Mouse (Mus musculus) forebrain, embryonic 15.5 days (tissue): ENCODE measurements around the gene Cdk14. TPM values are rescaled to one million over a fixed set of nuclear protein-coding genes. Genes with fewer than 3 reads are reported as not detected.

Source experiments
- ATAC-seq: fragments of 200-750 bp; cut with Nextera tagmentation; replicated peaks from 2 replicates; pipeline ENCODE4 v1.8.0; 2017; ENCODE audit warnings: mild to moderate bottlenecking, moderate TSS enrichment, moderate library complexity
- H3K27ac ChIP-seq: fragments of 300-500 bp; sonication (generic); replicated peaks from 2 replicates; pipeline ENCODE4 v1.5.1; 2015; ENCODE audit warnings: mild to moderate bottlenecking, inconsistent platforms
- H3K27me3 ChIP-seq: fragments of 300-500 bp; sonication (generic); 2 replicates; pipeline ENCODE4 v1.6.1; 2015; ENCODE audit warnings: inconsistent platforms
- H3K36me3 ChIP-seq: fragments of 300-500 bp; sonication (generic); 2 replicates; pipeline ENCODE4 v1.6.1; 2015; ENCODE audit warnings: mild to moderate bottlenecking, inconsistent platforms
- H3K4me1 ChIP-seq: fragments of 300-500 bp; sonication (generic); 2 replicates; pipeline ENCODE4 v1.6.1; 2015; ENCODE audit warnings: inconsistent platforms
- H3K4me2 ChIP-seq: fragments of 300-500 bp; sonication (generic); replicated peaks from 2 replicates; pipeline ENCODE4 v1.6.1; 2015; ENCODE audit warnings: mild to moderate bottlenecking, inconsistent platforms
- H3K4me3 ChIP-seq: fragments of 300-500 bp; sonication (generic); 2 replicates; pipeline ENCODE4 v1.5.1; 2015; ENCODE audit warnings: mild to moderate bottlenecking, inconsistent platforms
- H3K9ac ChIP-seq: fragments of 300-500 bp; sonication (generic); replicated peaks from 2 replicates; pipeline ENCODE4 v1.6.1; 2015; ENCODE audit warnings: mild to moderate bottlenecking, inconsistent platforms
- H3K9me3 ChIP-seq: fragments of 300-500 bp; sonication (generic); 2 replicates; pipeline ENCODE4 v1.6.1; 2016; ENCODE audit warnings: inconsistent platforms
- WGBS: fragments of 180-500 bp; shearing (Covaris S2); methylation state at CpG from one replicate; pipeline ENCODE4 v1.1.7; 2015; ENCODE audit warnings: mixed read lengths; 5-methylcytosine and 5-hydroxymethylcytosine counted together
- polyA plus RNA-seq: library from polyadenylated mRNA; unstranded; fragments of >200 nt; fragmentation: Nextera tagmentation; extraction: Ambion mirVana; gene quantifications from 2 replicates; pipeline ENCODE4 v1.2.1, GENCODE M21; 2015

The Cdk14 gene
- polyA plus RNA-seq, 1 experiment from 2014 or later: 34.4 TPM

- no peak for ATAC-seq
- Histone ChIP-seq H3K27me3 (no peaks in the 10 kb centered on the region), H3K4me2 (no peak overlapping the region), H3K4me3 (no peak overlapping the region), H3K9ac (no peak overlapping the region), H3K4me1 (0 out of 2 replicates have a peak, but pooled peaks cover 6% of the 10 kb centered on the region), H3K9me3 (no peaks in the 10 kb centered on the region), H3K27ac (no peak overlapping the region), H3K36me3 (no peaks in the 10 kb centered on the region)
- 95% methylated on average over 1 of the region's 1 CpGs for WGBS
Measured at GRCm38 (mm10) chr5:5189590-5189989, 230.5 kb downstream of the Cdk14 start.

DNA sequence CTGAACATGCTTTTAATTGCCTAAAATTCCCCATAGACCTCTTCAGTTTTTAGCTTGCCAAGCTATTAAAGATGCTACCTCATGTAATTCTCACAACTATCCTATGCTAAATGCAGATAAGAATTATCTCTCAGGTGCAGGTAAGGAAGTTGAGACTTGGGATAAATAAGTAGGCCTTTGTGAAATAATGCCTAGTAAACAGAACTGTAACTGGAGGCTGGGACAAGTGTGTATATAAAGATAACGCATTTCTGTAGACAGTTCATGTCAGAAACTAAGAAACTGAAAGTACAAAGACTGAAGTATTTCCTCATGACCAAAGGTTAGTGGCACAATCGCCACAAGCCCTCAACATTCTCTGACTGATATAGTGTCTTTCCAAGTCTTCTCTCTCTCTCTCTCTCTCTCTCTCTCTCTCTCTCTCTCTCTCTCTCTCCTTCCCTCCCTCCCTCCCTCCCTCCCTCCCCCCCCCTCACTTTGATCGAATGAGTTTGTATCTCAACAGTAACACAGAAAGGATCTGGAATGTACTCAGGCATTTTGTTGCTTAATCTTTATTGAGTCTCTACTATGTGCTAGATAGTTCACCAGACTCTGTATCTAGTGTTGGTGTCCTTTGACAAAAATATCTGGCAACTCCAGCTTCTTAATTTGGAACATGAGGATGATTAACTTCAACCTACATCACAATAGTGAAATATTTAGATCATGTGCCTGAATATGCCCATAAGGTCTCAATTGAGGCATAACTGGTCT, 233.9 kb downstream of the Cdk14 start:
- no peaks in the 10 kb centered on the region for H3K9me3 ChIP-seq
- WGBS: 87% methylated on average over 3 of the region's 3 CpGs
- H3K27ac ChIP-seq: peak overlapping the region; percentile 57
- peaks cover 12% of the 10 kb centered on the region for H3K4me1 ChIP-seq
- no peak overlapping the region for H3K9ac ChIP-seq
- no peaks in the 10 kb centered on the region for H3K36me3 ChIP-seq
- no peak overlapping the region for H3K4me3 ChIP-seq
- no peak for ATAC-seq
- no peak overlapping the region for H3K4me2 ChIP-seq
- H3K27me3 ChIP-seq: no peaks in the 10 kb centered on the region

GRCm38 (mm10) chr5:5185521-5185920, 234.6 kb downstream of the Cdk14 start:
- Histone ChIP-seq H3K4me3 (no peak overlapping the region), H3K27me3 (no peaks in the 10 kb centered on the region), H3K4me2 (no peak overlapping the region), H3K27ac (no peak overlapping the region; the same call in 1 of the 2 replicates), H3K9ac (no peak overlapping the region), H3K9me3 (no peaks in the 10 kb centered on the region), H3K4me1 (peaks cover 12% of the 10 kb centered on the region), H3K36me3 (no peaks in the 10 kb centered on the region)
- peak; percentile 71 for ATAC-seq

DNA sequence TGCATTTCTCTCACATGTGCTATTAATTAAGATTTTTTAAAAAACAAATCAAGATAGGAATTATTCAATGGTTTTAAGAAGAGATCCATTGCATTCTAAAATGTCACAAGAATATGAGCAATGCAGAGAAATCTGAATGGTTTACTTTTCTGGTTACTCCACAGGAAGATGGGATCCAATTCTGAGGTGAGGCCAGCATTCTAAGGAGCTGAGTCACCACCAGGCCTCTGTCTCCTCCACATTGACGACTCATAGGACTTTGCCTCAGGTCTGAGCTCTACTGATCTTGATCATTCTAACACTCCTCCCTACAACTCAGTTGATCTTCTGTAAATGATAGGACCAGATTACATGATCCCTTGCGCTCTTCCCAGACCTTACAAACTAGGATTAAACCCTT, 239.4 kb downstream of the Cdk14 start:
- Histone ChIP-seq H3K9me3 (no peaks in the 10 kb centered on the region), H3K4me3 (no peak overlapping the region), H3K36me3 (no peaks in the 10 kb centered on the region), H3K27me3 (no peaks in the 10 kb centered on the region), H3K4me1 (peaks cover 15% of the 10 kb centered on the region), H3K4me2 (no peak overlapping the region), H3K27ac (no peak overlapping the region), H3K9ac (no peak overlapping the region)
- ATAC-seq: no peak
- WGBS: 78% methylated on average over 2 of the region's 2 CpGs

DNA sequence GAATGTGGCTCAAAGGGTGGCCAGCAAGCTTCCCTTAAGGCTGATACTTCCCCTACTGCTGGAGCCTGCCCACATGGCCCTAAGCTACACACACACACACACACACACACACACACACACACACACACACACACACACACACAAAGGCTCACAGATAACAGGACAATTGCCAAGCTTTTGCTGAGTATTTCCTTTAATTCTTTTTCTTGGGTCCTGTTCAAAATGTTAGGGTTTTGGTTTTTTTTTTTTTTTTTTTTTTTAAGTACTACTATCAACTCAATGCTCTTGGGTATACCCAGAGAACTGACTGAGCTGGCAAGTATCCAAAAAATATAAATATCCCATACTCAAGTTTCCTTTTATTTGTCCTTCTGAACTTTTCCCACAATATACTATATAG, 239.8 kb downstream of the Cdk14 start:
- peaks cover 16% of the 10 kb centered on the region for H3K4me1 ChIP-seq
- no peak overlapping the region for H3K4me2 ChIP-seq
- H3K9me3 ChIP-seq: no peaks in the 10 kb centered on the region
- no peak for ATAC-seq
- H3K4me3 ChIP-seq: no peak overlapping the region
- H3K9ac ChIP-seq: no peak overlapping the region
- H3K36me3 ChIP-seq: no peaks in the 10 kb centered on the region
- no peaks in the 10 kb centered on the region for H3K27me3 ChIP-seq
- H3K27ac ChIP-seq: no peak overlapping the region

GRCm38 (mm10) chr5:5176052-5176451, 244.1 kb downstream of the Cdk14 start:
- peaks cover 15% of the 10 kb centered on the region for H3K4me1 ChIP-seq
- ATAC-seq: peak; percentile 72; the same call in 1 of the 2 replicates
- H3K9me3 ChIP-seq: no peaks in the 10 kb centered on the region
- H3K4me3 ChIP-seq: no peak overlapping the region
- no peaks in the 10 kb centered on the region for H3K36me3 ChIP-seq
- H3K27ac ChIP-seq: no peak overlapping the region
- no peaks in the 10 kb centered on the region for H3K27me3 ChIP-seq
- 42% methylated on average over 10 of the region's 10 CpGs for WGBS
- H3K4me2 ChIP-seq: no peak overlapping the region
- H3K9ac ChIP-seq: no peak overlapping the region

- no peak overlapping the region for H3K4me3 ChIP-seq
- no peaks in the 10 kb centered on the region for H3K27me3 ChIP-seq
- no peak overlapping the region for H3K9ac ChIP-seq
- no peak overlapping the region for H3K4me2 ChIP-seq
- no peak for ATAC-seq
- WGBS: 72% methylated on average over 1 of the region's 1 CpGs
- H3K36me3 ChIP-seq: no peaks in the 10 kb centered on the region
- H3K27ac ChIP-seq: no peak overlapping the region
- no peaks in the 10 kb centered on the region for H3K9me3 ChIP-seq
- peaks cover 15% of the 10 kb centered on the region for H3K4me1 ChIP-seq
Measured at GRCm38 (mm10) chr5:5175611-5176010, 244.5 kb downstream of the Cdk14 start.

- Histone ChIP-seq H3K27ac (no peak overlapping the region), H3K9ac (no peak overlapping the region), H3K36me3 (no peaks in the 10 kb centered on the region), H3K4me2 (no peak overlapping the region), H3K4me1 (peaks cover 15% of the 10 kb centered on the region), H3K9me3 (no peaks in the 10 kb centered on the region), H3K4me3 (no peak overlapping the region), H3K27me3 (no peaks in the 10 kb centered on the region)
- 2% methylated on average over 1 of the region's 1 CpGs for WGBS
- no peak; the same call in 1 of the 2 replicates for ATAC-seq
Measured at GRCm38 (mm10) chr5:5175090-5175489, 245.0 kb downstream of the Cdk14 start.

- WGBS: 32% methylated on average over 2 of the region's 2 CpGs
- ATAC-seq: no peak
- Histone ChIP-seq H3K27me3 (no peaks in the 10 kb centered on the region), H3K9ac (no peak overlapping the region), H3K4me3 (no peak overlapping the region), H3K9me3 (no peaks in the 10 kb centered on the region), H3K36me3 (no peaks in the 10 kb centered on the region), H3K4me1 (peaks cover 5% of the 10 kb centered on the region; the same call in 1 of the 2 replicates), H3K27ac (no peak overlapping the region), H3K4me2 (no peak overlapping the region)
Measured at GRCm38 (mm10) chr5:5166086-5166485, 254.0 kb downstream of the Cdk14 start.

GRCm38 (mm10) chr5:5164326-5164725, 255.8 kb downstream of the Cdk14 start:
- WGBS: 88% methylated on average over 5 of the region's 5 CpGs
- H3K9ac ChIP-seq: no peak overlapping the region
- H3K27me3 ChIP-seq: no peaks in the 10 kb centered on the region
- H3K36me3 ChIP-seq: no peaks in the 10 kb centered on the region
- ATAC-seq: no peak
- H3K4me3 ChIP-seq: no peak overlapping the region
- H3K27ac ChIP-seq: no peak overlapping the region
- no peaks in the 10 kb centered on the region for H3K9me3 ChIP-seq
- peaks cover 11% of the 10 kb centered on the region for H3K4me1 ChIP-seq
- no peak overlapping the region for H3K4me2 ChIP-seq

- no peak overlapping the region for H3K4me3 ChIP-seq
- WGBS: 90% methylated on average over 2 of the region's 2 CpGs
- H3K9ac ChIP-seq: no peak overlapping the region
- no peak for ATAC-seq
- no peaks in the 10 kb centered on the region for H3K27me3 ChIP-seq
- H3K9me3 ChIP-seq: no peaks in the 10 kb centered on the region
- no peak overlapping the region for H3K27ac ChIP-seq
- no peak overlapping the region for H3K4me2 ChIP-seq
- peaks cover 11% of the 10 kb centered on the region for H3K4me1 ChIP-seq
- no peaks in the 10 kb centered on the region for H3K36me3 ChIP-seq
Measured at GRCm38 (mm10) chr5:5163823-5164222, 256.3 kb downstream of the Cdk14 start.

DNA sequence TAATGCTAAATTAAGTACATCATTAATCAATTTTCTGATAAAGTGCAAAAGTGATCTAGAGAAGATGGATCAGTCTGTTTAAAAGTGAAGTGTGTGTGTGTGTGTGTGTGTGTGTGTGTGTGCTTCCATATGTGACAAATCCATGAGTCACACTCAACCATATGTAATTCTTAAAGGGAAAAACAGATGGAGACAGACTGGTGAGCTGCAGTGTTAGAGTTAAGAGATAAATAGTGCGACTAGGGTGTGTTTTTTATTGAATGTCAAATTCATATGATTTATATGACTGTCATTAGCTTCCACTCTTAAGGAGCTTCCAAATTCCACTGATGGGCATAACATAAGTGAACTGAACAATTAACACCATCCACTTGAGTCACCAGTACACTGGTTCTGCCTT, 260.6 kb downstream of the Cdk14 start:
- no peaks in the 10 kb centered on the region for H3K36me3 ChIP-seq
- peak; percentile 63; the same call in 1 of the 2 replicates for ATAC-seq
- H3K27ac ChIP-seq: peak overlapping the region; percentile 37; the same call in 1 of the 2 replicates
- no peaks in the 10 kb centered on the region for H3K9me3 ChIP-seq
- H3K4me3 ChIP-seq: no peak overlapping the region
- 81% methylated on average over 1 of the region's 1 CpGs for WGBS
- no peak overlapping the region for H3K9ac ChIP-seq
- no peak overlapping the region for H3K4me2 ChIP-seq
- H3K4me1 ChIP-seq: peaks cover 6% of the 10 kb centered on the region
- no peaks in the 10 kb centered on the region for H3K27me3 ChIP-seq

DNA sequence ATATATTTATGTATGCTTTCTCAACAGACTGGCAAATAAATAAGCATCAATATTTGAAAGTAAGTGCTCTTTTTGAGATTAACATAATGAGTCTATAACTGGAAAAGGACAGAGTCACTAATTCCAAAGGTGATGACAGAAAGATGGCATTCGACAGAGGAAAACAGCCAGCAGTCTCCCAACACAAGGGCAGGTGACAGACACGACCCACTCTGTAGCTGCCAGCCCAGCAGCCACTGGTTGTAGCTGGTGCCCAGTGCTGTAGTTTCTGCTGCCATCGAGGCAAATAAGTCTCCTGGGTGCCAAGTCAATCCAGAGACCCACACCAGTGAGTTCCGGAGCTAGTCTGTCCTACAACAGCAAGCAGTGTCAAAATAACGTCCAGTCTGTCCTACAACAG, 280.3 kb downstream of the Cdk14 start:
- H3K4me3 ChIP-seq: no peak overlapping the region
- H3K9me3 ChIP-seq: no peaks in the 10 kb centered on the region
- peak; percentile 67 for ATAC-seq
- 66% methylated on average over 5 of the region's 5 CpGs for WGBS
- no peaks in the 10 kb centered on the region for H3K36me3 ChIP-seq
- peaks cover 25% of the 10 kb centered on the region for H3K4me1 ChIP-seq
- no peak overlapping the region for H3K9ac ChIP-seq
- no peak overlapping the region for H3K4me2 ChIP-seq
- no peaks in the 10 kb centered on the region for H3K27me3 ChIP-seq
- H3K27ac ChIP-seq: no peak overlapping the region
